19 mouse cellular contexts compared by ENCODE assay signal in genomic region chr14:12558920-12559573, GRCm38 (mm10).
A peak's percentile ranks its signal among the peaks of the same experiment; 100 is the strongest.
DNase-seq lines count a peak whose midpoint lies in the region; ATAC-seq lines count a peak whose summit lies in the region.
"Had no signal": no experiment of that assay in that cellular context is flagged by ENCODE, and none has a peak within 500 bp of the region (broad histone marks: within the 10 kb centered on the region; RNA-seq: fewer than 3 reads in every experiment).

No protein-coding gene starts in this region.

- no peaks in the 10 kb centered on the region for H3K36me3 ChIP-seq in forebrain, embryonic 15.5 days
- no peaks in the 10 kb centered on the region for H3K36me3 ChIP-seq in forebrain, embryonic 12.5 days (replicated peaks)
- H3K36me3 ChIP-seq in hindbrain, embryonic 12.5 days, result no peaks in the 10 kb centered on the region
- H3K36me3 ChIP-seq in midbrain, embryonic 13.5 days, result no peaks in the 10 kb centered on the region
- no peaks in the 10 kb centered on the region for H3K36me3 ChIP-seq in neural tube, embryonic 14.5 days (ENCODE audit: control insufficient read depth, insufficient read depth, low read length)
- H3K36me3 ChIP-seq: heart, embryonic 15.5 days; limb, embryonic 10.5 days had no signal

- WGBS in forebrain, embryonic 15.5 days, result 65% methylated on average over 7 of the region's 7 CpGs
- 76% methylated on average over 7 of the region's 7 CpGs for WGBS in forebrain, embryonic 12.5 days
- WGBS in hindbrain, embryonic 12.5 days, result 80% methylated on average over 7 of the region's 7 CpGs
- 75% methylated on average over 7 of the region's 7 CpGs for WGBS in midbrain, embryonic 13.5 days
- WGBS in neural tube, embryonic 14.5 days, result 56% methylated on average over 7 of the region's 7 CpGs

- intact Hi-C loops in left cerebral cortex, postnatal 25 days (cut with DNase I), result no loop called here

- H3K4me1 ChIP-seq in forebrain, embryonic 15.5 days, result peaks cover 19% of the 10 kb centered on the region
- no peaks in the 10 kb centered on the region for H3K4me1 ChIP-seq in forebrain, embryonic 12.5 days
- H3K4me1 ChIP-seq in hindbrain, embryonic 12.5 days, result peaks cover 12% of the 10 kb centered on the region
- H3K4me1 ChIP-seq in midbrain, embryonic 13.5 days (replicated peaks), result peaks cover 20% of the 10 kb centered on the region
- peaks cover 18% of the 10 kb centered on the region for H3K4me1 ChIP-seq in neural tube, embryonic 14.5 days (ENCODE audit: control insufficient read depth, insufficient read depth, low read length)
- H3K4me1 ChIP-seq: heart, embryonic 15.5 days had no signal

- H3K4me2 ChIP-seq in forebrain, embryonic 15.5 days (replicated peaks), result no peak overlapping the region
- no peak overlapping the region for H3K4me2 ChIP-seq in forebrain, embryonic 12.5 days
- H3K4me2 ChIP-seq in hindbrain, embryonic 12.5 days (replicated peaks), result no peak overlapping the region
- H3K4me2 ChIP-seq in midbrain, embryonic 13.5 days (replicated peaks), result no peak overlapping the region
- H3K4me2 ChIP-seq in neural tube, embryonic 14.5 days (ENCODE audit: low read depth, low read length), result no peak overlapping the region
- H3K4me2 ChIP-seq: heart, embryonic 15.5 days had no signal

- H3K4me3 ChIP-seq in forebrain, embryonic 15.5 days, result no peak overlapping the region
- no peak overlapping the region for H3K4me3 ChIP-seq in forebrain, embryonic 12.5 days (replicated peaks)
- H3K4me3 ChIP-seq in hindbrain, embryonic 12.5 days, result no peak overlapping the region
- no peak overlapping the region for H3K4me3 ChIP-seq in midbrain, embryonic 13.5 days (replicated peaks)
- no peak overlapping the region for H3K4me3 ChIP-seq in neural tube, embryonic 14.5 days (ENCODE audit: low read depth, low read length)
- H3K4me3 ChIP-seq: erythroblast, embryonic 14.5 days; heart, embryonic 15.5 days; limb, embryonic 10.5 days had no signal

- H3K9ac ChIP-seq in forebrain, embryonic 15.5 days (replicated peaks), result no peak overlapping the region
- H3K9ac ChIP-seq in forebrain, embryonic 12.5 days, result no peak overlapping the region
- no peak overlapping the region for H3K9ac ChIP-seq in hindbrain, embryonic 12.5 days
- H3K9ac ChIP-seq in midbrain, embryonic 13.5 days (replicated peaks), result no peak overlapping the region; the same call in 1 of the 2 replicates
- no peak overlapping the region for H3K9ac ChIP-seq in neural tube, embryonic 14.5 days (replicated peaks; ENCODE audit: low read depth, low read length)
- H3K9ac ChIP-seq: heart, embryonic 15.5 days had no signal

- DNase-seq in left cerebral cortex, postnatal 25 days (ENCODE audit: low spot score in 2 of 2), result no peak
- no peak for DNase-seq in cerebellum, postnatal 36 days
- DNase-seq: adrenal gland, postnatal 25 days; cerebellum, adult 11-12 months; gastrocnemius, postnatal 14 days; heart, postnatal 4 days; kidney, postnatal 36 days; lung, adult 18-20 months; spleen, adult 18-20 months had no signal

- H3K9me3 ChIP-seq in forebrain, embryonic 15.5 days, result no peaks in the 10 kb centered on the region
- no peaks in the 10 kb centered on the region for H3K9me3 ChIP-seq in forebrain, embryonic 12.5 days
- no peaks in the 10 kb centered on the region for H3K9me3 ChIP-seq in hindbrain, embryonic 12.5 days (replicated peaks)
- H3K9me3 ChIP-seq in midbrain, embryonic 13.5 days, result 0 out of 2 replicates have a peak, but pooled peaks cover under 1% of the 10 kb centered on the region
- H3K9me3 ChIP-seq in neural tube, embryonic 14.5 days (ENCODE audit: control insufficient read depth, low read length), result no peaks in the 10 kb centered on the region
- H3K9me3 ChIP-seq: heart, embryonic 15.5 days; limb, embryonic 10.5 days had no signal

- H3K27me3 ChIP-seq in forebrain, embryonic 15.5 days, result no peaks in the 10 kb centered on the region
- H3K27me3 ChIP-seq in forebrain, embryonic 12.5 days, result no peaks in the 10 kb centered on the region
- H3K27me3 ChIP-seq in hindbrain, embryonic 12.5 days, result no peaks in the 10 kb centered on the region
- no peaks in the 10 kb centered on the region for H3K27me3 ChIP-seq in midbrain, embryonic 13.5 days
- H3K27me3 ChIP-seq in neural tube, embryonic 14.5 days (ENCODE audit: control insufficient read depth, insufficient read depth, low read length), result no peaks in the 10 kb centered on the region
- H3K27me3 ChIP-seq: CH12.LX; heart, embryonic 15.5 days had no signal

- ATAC-seq in forebrain, embryonic 15.5 days (replicated peaks), result peak; percentile 65
- no peak for ATAC-seq in forebrain, embryonic 12.5 days (ENCODE audit: low FRiP score)
- ATAC-seq in hindbrain, embryonic 12.5 days (ENCODE audit: low FRiP score), result 0 out of 2 replicates have a peak, but pooled peaks have one; percentile 16
- ATAC-seq in midbrain, embryonic 13.5 days, result peak; percentile 69
- ATAC-seq in neural tube, embryonic 14.5 days (ENCODE audit: low read depth), result peak; percentile 70
- ATAC-seq: intestine, embryonic 16.5 days had no signal

- 0 out of 2 replicates have a peak overlapping the region, but pooled peaks have one; percentile 31 for H3K27ac ChIP-seq in forebrain, embryonic 15.5 days (replicated peaks)
- H3K27ac ChIP-seq in forebrain, embryonic 12.5 days, result no peak overlapping the region
- H3K27ac ChIP-seq in hindbrain, embryonic 12.5 days, result peak overlapping the region; percentile 73
- peak overlapping the region; percentile 56 for H3K27ac ChIP-seq in midbrain, embryonic 13.5 days
- H3K27ac ChIP-seq in neural tube, embryonic 14.5 days (ENCODE audit: low read depth, low read length), result peak overlapping the region; percentile 48; the same call in 1 of the 2 replicates
- H3K27ac ChIP-seq: heart, embryonic 15.5 days; limb, embryonic 10.5 days had no signal
